Mouse (Mus musculus) lung, embryonic 14.5 days (tissue): ENCODE results near the gene Col4a2. TPM values are rescaled to one million over a fixed set of nuclear protein-coding genes. Genes with fewer than 3 reads are reported as not detected.
A peak's percentile ranks its signal among the peaks of the same experiment; 100 is the strongest.
"Not testable (repeated sequence)": the region's sequence is repeated elsewhere in the genome, so short reads cannot be mapped to it uniquely, and the experiment has no call there.

ENCODE experiments used
- ATAC-seq: fragments of 200-750 bp; cut with Nextera tagmentation; 2 replicates; pipeline ENCODE4 v1.8.0; 2017; ENCODE audit warnings: mild to moderate bottlenecking, moderate TSS enrichment, moderate library complexity; ENCODE audit not compliant: insufficient read depth
- DNase-seq: peaks from one replicate; pipeline ENCODE4 v3.0.0-alpha.2; 2015
- H3K27ac ChIP-seq: fragments of 300-500 bp; sonication (generic); 2 replicates; pipeline ENCODE4 v1.5.1; 2014; ENCODE audit warnings: low read depth, mild to moderate bottlenecking, moderate library complexity
- H3K27me3 ChIP-seq: fragments of 300-500 bp; sonication (generic); 2 replicates; pipeline ENCODE4 v1.6.1; 2014; ENCODE audit warnings: low read length, control low read depth; ENCODE audit not compliant: insufficient read depth
- H3K36me3 ChIP-seq: fragments of 300-500 bp; sonication (generic); 2 replicates; pipeline ENCODE4 v1.6.1; 2014; ENCODE audit warnings: control low read depth; ENCODE audit not compliant: insufficient read depth
- H3K4me1 ChIP-seq: fragments of 300-500 bp; sonication (generic); 2 replicates; pipeline ENCODE4 v1.6.1; 2014; ENCODE audit warnings: antibody characterized with exemption, control low read depth; ENCODE audit not compliant: insufficient read depth
- H3K4me2 ChIP-seq: fragments of 300-500 bp; sonication (generic); 2 replicates; pipeline ENCODE4 v1.6.1; 2014; ENCODE audit warnings: mild to moderate bottlenecking
- H3K4me3 ChIP-seq: fragments of 300-500 bp; sonication (generic); 2 replicates; pipeline ENCODE4 v1.5.1; 2014; ENCODE audit warnings: low read depth, low read length
- H3K9ac ChIP-seq: fragments of 300-500 bp; sonication (generic); 2 replicates; pipeline ENCODE4 v1.6.1; 2014
- H3K9me3 ChIP-seq: fragments of 300-500 bp; sonication (generic); 2 replicates; pipeline ENCODE4 v1.6.1; 2016; ENCODE audit warnings: low read depth, low read length, control low read depth
- CTCF ChIP-seq: IDR thresholded peaks from 2 replicates; pipeline ENCODE4 v1.5.1; 2016; ENCODE audit warnings: antibody characterized with exemption, low read depth
- WGBS: fragments of 180-500 bp; shearing (Covaris S2); extraction: QIAGEN DNeasy Blood & Tissue Kit; methylation state at CpG from one replicate; pipeline ENCODE4 v1.1.7; 2014; 5-methylcytosine and 5-hydroxymethylcytosine counted together
- polyA plus RNA-seq: library from polyadenylated mRNA; unstranded; fragments of >200 nt; fragmentation: Nextera tagmentation; extraction: Ambion mirVana; gene quantifications from 2 replicates; pipeline ENCODE4 v1.2.1, GENCODE M21; 2014

The Col4a2 gene
- polyA plus RNA-seq, 1 experiment from 2014 or later, result 111 TPM

DNA sequence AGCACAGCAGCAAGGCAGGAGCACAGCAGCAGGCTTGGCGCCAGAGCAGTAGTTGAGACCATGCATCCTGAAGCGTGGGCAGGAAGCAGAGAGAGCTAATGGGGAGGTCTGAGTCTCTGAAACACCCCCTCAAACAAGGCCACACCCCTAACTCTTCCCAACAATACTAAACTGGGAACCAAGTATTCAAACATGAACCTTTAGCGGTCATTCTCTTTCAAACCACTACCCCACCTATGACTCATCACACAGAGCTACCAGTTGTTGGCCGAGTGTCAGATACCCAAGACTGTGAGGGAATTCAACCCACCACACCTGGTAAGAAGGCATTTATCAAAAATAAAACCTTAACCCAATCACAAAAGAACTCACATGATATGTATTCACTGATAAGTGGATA is 174.6 kb downstream of the Col4a2 start:
- no peak overlapping the region for H3K9ac ChIP-seq
- 64% methylated on average over 4 of the region's 4 CpGs for WGBS
- H3K9me3 ChIP-seq, result no peaks in the 10 kb centered on the region
- no peak overlapping the region for H3K4me3 ChIP-seq
- TF ChIP-seq CTCF, result no peak
- no peak overlapping the region for H3K27ac ChIP-seq
- H3K4me1 ChIP-seq, result no peaks in the 10 kb centered on the region
- no peaks in the 10 kb centered on the region for H3K27me3 ChIP-seq
- no peak overlapping the region for H3K4me2 ChIP-seq
- ATAC-seq (no peak), DNase-seq (no peak)
- H3K36me3 ChIP-seq, result no peaks in the 10 kb centered on the region

DNA sequence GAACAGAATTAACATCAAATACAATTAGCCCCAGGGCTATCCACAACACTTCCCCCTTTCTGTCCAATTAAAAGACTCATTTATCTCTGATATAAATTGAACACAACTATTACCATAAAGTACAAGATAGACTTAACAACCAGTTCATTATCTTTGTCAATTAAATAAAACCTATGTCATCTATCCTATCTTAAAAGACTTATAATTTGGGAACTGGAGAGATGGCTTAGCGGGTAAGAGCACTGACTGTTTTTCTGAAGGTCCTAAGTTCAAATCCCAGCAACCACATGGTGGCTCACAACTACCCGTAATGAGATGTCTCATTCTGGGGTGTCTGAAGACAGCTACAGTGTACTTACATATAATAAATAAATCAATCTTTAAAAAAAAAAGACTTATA is 179.7 kb downstream of the Col4a2 start:
- not testable (repeated sequence) for H3K36me3 ChIP-seq, H3K4me3 ChIP-seq, H3K27me3 ChIP-seq, H3K27ac ChIP-seq, H3K9ac ChIP-seq, H3K9me3 ChIP-seq, H3K4me1 ChIP-seq, H3K4me2 ChIP-seq, DNase-seq, ATAC-seq
- 68% methylated on average over 2 of the region's 2 CpGs for WGBS

GRCm38 (mm10) chr8:11497017-11497990 is 184.7 kb downstream of the Col4a2 start, which contains the start of gene Naxd:
Naxd (plus strand) TSS chr8:11497506.
- ATAC-seq (peak; percentile 97), DNase-seq (peak; percentile 97)
- H3K9ac ChIP-seq, result peak within 1 kb of the TSS; percentile 82
- no peak for TF ChIP-seq CTCF
- peak within 1 kb of the TSS; percentile 80 for H3K4me2 ChIP-seq
- H3K9me3 ChIP-seq, result no peaks in the 10 kb centered on the region
- WGBS, result 3% methylated on average over 73 of the region's 73 CpGs
- peak within 1 kb of the TSS; percentile 63; the same call in 1 of the 2 replicates for H3K27ac ChIP-seq
- peak within 1 kb of the TSS; percentile 92 for H3K4me3 ChIP-seq
- no peaks in the 10 kb centered on the region for H3K27me3 ChIP-seq
- H3K36me3 ChIP-seq, result peaks cover 6% of the 10 kb centered on the region; the same call in 1 of the 2 replicates
- peaks cover 10% of the 10 kb centered on the region; the same call in 1 of the 2 replicates for H3K4me1 ChIP-seq

DNA sequence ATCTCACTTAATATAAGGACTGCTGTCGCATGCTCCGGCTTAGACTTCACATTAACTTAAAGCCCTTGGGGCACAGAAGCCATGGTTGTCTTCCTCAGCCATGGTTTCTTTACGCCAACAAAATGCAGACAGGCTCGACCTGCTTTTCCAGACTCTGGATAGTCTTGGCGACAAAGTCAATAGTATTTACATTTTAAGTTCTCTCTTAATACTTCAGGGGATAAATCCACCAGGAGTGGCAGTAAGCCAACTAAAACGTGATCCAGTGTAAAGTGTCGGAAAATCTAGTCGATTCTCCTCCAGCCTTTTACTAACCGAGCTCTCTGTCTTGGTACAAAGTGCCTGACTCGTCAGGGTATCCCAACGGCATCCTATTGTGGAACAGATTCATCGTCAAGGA is 185.7 kb downstream of the Col4a2 start:
- H3K27ac ChIP-seq, result no peak overlapping the region
- H3K4me2 ChIP-seq, result peak overlapping the region; percentile 80
- DNase-seq (peak; percentile 27), ATAC-seq (no peak)
- WGBS, result 58% methylated on average over 12 of the region's 12 CpGs
- peaks cover 10% of the 10 kb centered on the region; the same call in 1 of the 2 replicates for H3K4me1 ChIP-seq
- peak overlapping the region; percentile 92 for H3K4me3 ChIP-seq
- no peaks in the 10 kb centered on the region for H3K9me3 ChIP-seq
- H3K36me3 ChIP-seq, result peaks cover 16% of the 10 kb centered on the region
- H3K27me3 ChIP-seq, result no peaks in the 10 kb centered on the region
- TF ChIP-seq CTCF, result no peak
- H3K9ac ChIP-seq, result no peak overlapping the region

Other genes starting within 250 kb of the Col4a2 start
- 372 and 389 TPM in 2 replicates for gene Col4a1, start within 50 bp of the Col4a2 start, polyA plus RNA-seq
- 12.8 and 12.9 TPM in 2 replicates for gene Rab20, start 165.9 kb downstream of the Col4a2 start, polyA plus RNA-seq
- 119 and 131 TPM in 2 replicates for gene Naxd, start 184.7 kb downstream of the Col4a2 start, polyA plus RNA-seq
- 22.9 and 25.3 TPM in 2 replicates for gene Cars2, start 238.0 kb downstream of the Col4a2 start, polyA plus RNA-seq
- gene Ing1, start 242.8 kb downstream of the Col4a2 start, polyA plus RNA-seq, result 39.5 and 47.7 TPM in 2 replicates